Mouse (Mus musculus): ENCODE measurements around the gene Ikbke.

GRCm38 (mm10) chr1:131263905-131264304 lies 15.5 kb downstream of the Ikbke start:
- TF ChIP-seq CTCF (IDR thresholded peaks at IDR 0.05) (no peak), EP300 (IDR thresholded peaks at IDR 0.05) (no peak)
